Mouse (Mus musculus) thymus, postnatal 10 days (tissue): ENCODE measurements around the gene Dysf.

Experiments used
- DNase-seq, 2 experiments: peaks; one replicate each; pipeline ENCODE4 v3.0.0; 2021; ENCODE audit warnings: low spot score in 2 of 2

Dysf gene

DNA sequence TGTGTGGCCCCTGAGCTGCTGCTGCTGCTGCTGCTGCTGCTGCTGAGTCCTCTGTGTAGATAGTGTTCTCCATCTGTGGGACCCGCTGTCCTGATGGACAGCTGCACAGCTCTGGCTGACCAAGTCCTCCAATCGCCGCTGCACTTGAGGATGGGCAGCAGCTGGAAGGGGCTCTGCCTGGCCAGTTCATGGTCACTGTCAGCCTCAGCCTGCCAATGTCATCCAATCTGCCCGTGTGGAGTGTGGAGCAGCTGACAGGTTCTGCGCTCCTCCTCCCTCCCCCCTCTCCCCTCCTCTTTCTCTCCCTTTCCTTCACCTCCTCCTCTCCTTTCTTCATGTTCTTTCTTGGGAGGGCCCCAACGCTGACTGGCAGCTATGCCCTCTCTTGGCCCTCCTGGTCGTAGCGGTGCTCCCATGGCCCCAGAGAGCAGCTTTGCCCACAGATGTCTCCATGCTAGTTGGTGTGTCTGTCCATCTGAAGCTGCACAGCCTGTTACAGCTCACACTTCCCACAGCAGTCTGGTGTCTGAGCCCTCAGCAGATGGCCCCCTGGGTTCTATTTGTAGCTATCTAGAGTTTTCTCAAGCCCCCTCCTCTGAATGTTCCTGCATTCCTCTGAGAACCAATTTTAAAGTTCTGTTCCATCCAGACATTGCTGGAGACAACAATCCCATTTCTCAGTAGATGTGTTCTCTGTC is 223.8 kb downstream of the Dysf start:
- DNase-seq, result no peak

DNA sequence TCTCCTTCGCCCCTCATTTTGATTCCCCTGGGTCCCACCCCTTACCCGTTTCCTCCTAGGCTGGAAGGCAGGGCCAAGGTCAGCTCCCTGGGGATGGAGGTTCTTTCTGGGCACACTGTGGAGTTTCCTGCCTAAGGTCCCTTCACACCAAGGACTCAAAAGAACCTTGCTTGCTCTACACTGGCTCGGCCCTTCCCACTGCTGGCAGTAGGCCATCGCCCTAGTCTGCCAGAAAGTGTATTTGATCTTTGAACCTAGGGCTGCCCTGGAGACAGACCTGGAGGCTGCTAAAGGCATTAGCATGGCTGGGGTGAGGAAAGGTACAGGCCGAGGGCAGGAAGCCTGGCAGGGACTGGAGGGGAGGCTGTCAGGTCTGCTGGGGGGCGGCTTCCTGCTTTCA is 225.4 kb downstream of the Dysf start:
- DNase-seq, result no peak

DNA sequence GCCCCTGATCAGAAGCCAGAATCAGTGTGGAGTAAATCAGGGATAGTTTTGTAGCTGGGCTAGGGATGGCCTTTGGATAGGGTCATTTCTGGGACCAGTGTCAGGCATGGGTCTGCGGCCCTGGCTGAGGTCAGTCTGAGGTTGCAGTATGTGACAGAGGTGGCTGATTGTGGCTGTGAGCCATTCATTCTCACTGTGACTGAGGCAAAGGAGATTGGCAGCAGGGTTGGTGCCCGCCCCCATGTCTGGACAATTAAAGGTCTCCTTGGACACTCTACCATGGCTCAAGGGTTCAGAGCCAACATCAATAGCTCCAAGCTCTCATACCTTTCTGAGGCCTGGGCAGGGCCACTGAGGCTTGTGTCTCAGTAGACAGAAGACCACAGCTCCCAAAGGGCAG is 227.0 kb downstream of the Dysf start:
- DNase-seq, result no peak

DNA sequence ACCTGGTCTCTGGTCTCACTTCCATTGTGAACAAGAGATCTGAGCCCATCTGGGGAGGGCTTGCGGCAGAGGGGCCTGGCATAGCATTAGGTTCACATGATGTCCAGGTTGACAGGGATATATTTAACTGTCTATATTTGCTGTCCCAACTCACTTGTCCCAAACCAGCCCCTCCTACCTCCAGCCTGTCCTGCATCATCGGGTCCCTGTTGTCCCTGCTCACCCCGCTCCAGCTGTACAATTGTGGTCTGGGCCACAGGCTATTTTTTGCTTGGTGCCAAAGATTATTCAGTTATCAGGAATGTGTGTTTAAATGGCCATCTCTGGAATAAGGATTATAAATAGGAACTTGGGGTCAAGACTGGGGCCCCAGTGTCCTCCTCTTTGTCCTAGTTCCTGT is 235.0 kb downstream of the Dysf start:
- DNase-seq, result no peak

DNA sequence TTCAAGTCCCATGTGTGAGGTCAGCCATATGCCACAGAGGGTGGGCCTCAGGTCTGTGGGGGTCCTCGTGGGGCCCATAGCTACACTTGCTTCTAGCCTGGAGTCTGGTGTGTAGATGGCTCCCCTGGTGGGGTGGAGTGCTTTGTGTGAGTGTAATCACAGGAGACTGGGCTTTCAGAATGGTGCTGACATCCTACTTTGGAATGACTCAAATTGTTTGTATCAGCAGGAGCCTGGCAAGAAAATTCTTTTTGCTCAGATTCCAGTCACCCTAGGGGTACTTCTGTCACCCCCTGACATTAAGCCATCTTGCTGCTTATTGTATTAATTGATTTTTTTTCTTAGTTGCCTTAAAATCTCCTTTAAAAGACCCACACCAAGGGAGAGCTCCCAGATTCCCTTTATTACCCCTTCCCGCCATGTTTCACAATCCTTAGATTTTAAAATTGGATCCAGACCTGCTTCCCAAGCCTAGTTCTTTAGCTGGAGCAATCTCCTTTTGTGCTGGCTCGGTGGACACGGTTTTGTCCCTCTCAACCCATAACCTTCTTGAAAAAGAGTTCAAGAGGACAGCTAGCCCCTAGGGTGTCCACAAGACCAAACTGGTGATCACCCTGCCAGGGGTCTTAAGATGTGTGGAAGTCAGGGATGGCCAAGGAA is 237.8 kb downstream of the Dysf start:
- DNase-seq, result no peak

DNA sequence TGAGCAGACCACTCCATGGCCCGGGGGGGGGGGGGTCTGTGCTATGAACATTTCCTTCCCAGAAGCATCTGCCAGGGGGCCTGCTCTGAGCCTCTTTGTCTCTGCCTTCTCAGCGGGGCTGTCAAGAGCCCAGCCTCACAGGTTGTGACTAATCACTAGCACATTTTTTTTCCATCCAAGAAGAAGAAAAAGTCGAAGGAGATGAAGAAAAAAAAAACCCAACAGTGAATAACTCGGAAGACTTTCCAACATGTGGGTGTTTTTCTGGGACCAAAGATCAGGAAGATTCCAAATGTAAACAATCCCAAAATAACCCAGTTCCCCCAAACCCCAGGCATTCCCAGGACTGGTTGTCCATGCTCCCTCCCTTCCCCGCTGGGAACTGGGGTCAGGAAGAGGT is 238.6 kb downstream of the Dysf start:
- no peak for DNase-seq
